Mouse (Mus musculus) kidney, postnatal 10 days (tissue): ENCODE results near the gene Camk2n1.

Source experiments
- DNase-seq: peaks from one replicate; pipeline ENCODE4 v3.0.0; 2021; ENCODE audit warnings: mixed read lengths

Gene Camk2n1

DNA sequence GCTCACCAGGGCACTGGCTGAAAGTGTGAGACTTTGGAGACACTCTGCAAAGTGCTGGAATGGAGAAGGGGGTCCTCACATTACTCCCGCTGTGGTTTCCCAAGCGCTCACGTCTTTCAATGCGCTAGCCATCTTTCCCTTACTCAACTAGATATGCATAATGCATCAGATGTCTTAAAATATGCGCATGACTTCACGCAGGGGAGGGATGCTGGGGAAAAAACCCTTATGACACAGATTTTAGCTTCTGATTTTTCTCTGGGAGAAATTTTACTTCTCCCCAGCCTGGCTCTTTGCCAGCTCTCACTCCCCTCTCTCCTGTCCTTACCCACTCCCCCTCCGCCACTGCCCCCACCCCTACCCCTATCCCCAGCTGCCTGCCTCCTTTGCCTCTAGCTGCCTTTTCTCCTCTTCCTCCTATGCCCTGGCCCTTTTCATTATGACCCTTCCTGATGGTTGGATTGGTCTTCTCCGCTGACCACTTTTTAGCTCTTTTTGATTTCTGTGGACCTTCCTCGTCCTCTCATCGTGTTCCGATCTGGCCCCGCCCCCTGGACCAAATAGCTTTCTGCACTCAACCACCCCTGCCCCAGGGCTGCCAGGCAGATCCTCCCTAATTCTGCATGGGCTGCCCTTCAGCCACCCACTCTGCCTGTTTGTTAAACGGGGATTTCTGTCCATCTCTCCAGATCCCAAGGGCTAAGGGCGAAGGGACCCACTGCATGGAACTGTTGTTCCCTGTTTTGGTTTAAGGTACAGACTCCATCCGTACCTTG is 6.1 kb upstream of the Camk2n1 start:
- no peak for DNase-seq

DNA sequence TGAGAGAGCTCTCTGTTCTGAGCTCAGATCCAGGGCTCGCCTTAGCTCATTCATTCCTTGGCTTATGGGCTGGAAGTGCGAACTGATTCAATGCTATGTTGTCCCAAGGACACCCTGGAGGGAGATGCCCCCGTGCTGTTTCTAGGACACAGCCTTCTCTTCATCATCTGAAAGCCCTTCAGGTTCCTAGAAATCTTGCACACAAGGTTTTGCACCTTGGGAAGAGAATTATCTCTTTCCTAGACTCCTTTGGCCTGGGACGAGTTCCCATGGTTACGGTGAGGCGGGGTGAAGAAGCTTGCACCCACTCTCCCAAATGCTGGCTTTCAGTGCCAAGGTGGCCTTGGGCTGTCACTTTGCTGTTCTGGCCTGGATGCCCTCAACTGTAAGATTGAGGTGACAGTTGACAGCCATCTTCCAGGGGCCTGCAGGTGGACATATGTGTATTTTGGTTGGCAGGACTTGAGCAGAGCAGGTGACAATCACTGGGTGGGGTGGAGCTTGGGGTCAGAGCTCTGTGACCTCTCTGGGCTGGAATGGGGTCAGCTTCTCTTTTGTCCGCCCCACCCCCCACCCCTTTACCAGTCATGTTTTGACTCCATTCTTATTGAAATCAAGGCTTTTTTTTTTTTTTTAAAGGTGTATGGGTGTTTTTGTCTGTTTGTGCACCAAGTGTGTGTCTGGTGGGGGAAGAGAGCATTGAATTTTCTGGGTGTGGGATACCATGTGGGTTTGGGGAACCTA is 5.1 kb upstream of the Camk2n1 start:
- no peak for DNase-seq

DNA sequence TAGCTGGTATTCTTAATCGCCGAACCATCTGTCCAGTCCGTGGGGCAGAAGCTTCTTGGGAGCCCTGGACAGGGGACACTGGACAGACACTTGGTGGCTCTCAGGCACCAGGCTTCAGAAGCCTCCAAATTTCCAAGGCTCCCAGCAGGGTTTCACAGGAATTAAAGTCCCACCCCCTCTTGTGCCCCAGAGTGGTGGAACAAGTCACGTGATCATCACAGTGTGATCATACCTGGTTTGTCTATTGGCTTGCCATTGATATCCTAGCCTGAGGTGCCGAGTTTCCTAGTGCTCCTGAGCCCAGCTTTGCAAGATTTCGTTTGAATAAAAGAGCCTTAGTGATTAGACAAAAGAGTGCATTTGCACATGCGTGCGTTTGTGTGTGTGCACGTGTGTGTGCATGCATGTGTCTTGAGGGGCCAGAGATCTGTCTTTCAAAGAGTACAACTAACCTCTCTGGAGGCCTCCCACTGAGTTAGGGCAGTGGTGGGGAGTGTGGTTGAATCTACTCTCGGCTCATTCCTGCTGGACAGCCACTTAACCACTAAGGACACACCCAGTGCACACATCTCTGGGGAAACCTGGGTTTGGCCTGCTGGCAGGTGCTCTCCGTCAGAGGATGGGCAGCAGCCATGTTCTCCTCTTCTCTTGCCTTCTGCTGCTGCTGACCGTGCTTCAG is 4.3 kb upstream of the Camk2n1 start:
- DNase-seq = no peak

DNA sequence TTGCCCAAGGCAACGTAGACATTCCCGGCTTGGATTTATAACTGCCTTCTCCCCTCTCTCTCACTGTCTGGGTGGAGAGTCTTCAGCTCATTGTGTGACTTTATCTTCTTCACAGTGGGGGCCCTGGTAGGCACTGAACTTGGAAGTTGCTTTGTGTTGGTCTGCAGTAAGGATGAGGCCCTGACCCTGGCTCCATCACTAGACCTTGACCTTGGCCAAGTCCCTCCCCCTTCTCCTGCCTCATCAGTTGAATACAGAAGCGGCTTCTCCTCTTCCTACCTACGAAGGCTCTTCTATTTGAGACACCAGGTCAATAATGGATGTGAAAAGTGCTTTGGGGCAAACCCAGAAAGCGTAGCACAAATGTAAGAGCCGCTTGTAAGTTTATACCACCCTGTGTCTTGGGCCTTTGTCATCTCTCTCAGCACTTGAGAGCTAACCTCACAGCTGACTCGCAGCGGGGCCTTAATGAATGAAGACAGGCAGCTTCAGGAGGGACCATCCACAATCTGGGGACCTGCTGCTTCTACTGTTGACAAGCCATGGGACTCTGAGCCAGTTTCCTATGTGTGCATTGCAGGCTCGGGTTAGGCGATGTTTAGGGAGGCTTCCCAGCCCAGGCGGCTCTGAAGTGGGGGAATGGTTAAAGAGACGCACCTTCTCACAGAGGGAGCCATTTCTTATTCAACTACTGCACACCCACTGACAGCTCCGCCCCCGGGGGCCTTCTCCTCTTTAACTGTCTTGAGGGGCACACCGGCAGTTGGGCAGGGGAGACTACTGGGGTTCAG is 1.6 kb upstream of the Camk2n1 start:
- no peak for DNase-seq

DNA sequence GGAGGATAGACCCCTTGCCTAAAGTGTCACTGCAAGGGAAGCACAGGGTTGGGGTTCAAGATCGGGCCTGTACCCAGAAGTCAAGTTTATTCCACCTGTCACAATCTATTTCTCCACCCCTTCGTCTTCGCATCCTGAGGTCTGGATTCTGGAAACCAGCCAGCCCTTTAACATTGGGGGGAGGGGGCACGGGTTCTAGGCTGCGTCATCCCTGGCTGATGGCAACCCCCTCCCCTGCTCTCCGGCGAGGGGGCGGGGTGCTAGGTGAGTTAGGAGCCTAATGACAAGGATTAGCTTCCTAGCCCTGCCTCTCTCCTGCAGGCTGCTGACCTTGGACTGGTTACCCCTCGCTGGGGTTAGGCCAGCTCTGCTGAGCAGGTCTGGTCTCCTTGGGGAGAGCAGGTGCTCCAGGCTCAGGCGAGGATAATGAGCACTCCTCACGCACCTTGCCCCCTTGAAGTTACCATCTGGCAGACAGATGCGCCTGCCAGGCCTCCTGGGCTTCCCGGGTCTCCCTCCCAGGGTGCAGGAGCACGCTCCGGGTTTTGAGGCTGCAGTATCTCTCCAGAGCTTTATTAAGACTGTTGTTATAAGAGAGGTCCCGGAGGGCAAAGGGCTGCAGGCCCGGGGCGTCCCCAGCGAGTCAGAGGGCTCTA is 889 bp upstream of the Camk2n1 start:
- peak; percentile 63 for DNase-seq

DNA sequence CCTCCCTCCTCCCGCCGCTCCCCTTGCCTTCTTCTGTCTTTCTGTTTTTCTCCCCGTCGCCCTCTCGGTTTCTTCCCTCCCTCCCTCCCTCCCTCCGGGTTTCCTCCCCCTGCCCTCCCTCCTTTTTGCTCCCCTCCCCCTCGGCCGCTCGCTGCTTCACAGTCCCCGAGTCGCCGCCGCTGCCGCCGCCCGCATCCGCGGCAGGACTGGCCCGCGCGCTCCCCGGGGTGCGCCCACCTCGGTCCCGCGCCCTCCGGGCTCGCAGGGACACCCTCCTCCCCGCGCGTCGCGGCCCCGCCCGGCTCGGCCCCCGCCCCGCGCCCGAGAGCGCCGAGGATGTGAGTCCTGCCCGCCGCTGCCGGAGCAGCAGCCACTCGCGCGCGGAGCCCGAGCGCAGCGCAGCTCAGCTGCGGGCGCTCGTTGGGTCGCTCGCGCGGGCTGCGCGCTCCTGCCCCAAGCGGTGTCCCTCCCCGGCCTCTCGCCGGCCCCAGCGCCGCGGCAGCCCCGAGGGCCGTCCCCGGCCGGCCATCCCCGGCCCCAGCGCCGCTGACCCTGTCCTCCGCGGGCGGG is 542 bp downstream of the Camk2n1 start:
- peak; percentile 87 for DNase-seq

DNA sequence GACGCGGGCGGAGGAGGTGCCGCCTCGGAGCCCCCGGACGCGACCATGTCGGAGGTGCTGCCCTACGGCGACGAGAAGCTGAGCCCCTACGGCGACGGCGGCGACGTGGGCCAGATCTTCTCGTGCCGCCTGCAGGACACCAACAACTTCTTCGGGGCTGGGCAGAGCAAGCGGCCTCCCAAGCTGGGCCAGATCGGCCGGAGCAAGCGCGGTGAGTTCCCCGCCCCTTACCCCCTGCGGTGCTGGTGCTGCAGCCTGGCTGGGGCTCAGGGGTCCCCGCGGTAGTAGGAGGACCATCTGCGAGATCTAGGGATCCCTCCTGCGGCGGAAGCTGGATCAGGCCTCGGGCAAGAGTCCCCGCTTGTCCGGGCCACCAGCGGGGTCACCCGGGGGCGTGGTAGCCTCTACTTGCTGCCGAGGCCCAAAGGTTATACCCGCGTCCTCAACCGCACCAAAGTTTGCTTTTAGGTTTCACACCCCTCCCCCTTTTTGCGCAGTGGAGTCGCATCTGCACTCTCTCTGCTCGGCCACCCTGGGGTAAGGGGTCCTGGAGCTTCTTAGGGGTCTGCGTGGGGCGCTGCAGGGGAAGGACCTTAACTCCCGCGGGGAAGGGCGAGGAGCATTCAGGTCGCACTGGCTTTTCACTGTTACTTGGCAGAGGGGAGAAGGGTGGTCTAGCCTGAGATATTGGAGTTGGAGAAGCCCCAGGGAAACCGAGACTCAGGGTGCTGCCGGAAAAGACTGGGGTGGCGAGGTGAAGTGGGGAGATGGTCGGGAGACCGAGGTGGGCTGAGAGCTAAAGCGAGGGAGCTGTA is 1.2 kb downstream of the Camk2n1 start:
- DNase-seq = peak; percentile 80

DNA sequence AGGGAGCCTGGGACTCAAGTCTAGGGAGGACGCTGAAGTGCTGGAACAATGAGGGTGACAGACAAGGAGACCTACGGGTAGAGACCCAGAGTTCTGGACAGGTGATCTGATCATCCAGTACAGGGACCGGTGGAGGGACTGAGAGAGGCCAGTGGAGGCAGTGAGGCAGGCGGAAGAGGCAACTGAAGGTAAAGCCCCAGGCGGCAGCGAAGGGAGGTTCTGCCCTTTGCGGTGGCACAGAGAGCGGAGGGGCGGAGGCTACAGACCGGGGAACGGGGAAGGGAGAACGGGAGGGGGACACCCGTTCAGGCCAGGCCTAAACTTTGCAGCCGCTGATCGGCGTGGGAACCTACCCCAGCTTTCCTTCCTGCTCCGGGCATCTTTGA is 1.8 kb downstream of the Camk2n1 start:
- DNase-seq = peak; percentile 66

DNA sequence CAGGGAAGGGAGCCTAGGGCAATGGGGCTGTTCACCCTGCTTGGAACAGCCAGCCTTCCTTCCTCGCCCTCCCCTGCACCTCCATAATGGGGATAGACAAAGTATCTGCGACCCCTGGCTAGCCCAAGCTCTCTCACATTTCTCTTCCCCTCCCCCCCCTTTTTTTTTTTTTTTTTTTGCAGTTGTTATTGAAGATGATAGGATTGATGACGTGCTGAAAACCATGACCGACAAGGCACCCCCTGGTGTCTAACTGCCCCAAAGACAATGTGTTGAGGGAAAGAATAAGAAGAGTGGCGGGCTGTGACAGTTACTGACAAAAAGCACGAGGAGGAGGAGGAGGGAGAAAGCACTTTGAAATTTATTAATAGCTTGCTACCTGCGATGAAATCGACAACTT is 2.4 kb downstream of the Camk2n1 start:
- DNase-seq = no peak

DNA sequence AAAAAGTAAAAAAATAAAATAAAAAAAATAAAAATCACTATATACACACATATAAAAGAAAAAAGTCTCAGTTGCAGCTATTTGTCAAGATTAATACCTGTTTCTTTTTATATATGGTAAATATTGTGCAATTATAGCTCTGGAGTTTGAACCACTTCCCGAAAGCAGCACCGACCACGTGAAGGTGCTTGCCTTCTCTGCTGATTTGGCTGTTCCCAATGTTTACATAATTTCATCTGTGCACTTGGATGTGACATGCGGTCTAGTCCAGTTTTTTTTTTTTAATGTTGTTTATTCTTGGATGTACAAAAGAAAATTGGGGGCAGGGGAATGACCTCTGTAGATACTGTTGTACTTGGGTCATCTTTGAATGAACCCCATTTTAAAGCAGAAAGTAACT is 3.0 kb downstream of the Camk2n1 start:
- DNase-seq = no peak

DNA sequence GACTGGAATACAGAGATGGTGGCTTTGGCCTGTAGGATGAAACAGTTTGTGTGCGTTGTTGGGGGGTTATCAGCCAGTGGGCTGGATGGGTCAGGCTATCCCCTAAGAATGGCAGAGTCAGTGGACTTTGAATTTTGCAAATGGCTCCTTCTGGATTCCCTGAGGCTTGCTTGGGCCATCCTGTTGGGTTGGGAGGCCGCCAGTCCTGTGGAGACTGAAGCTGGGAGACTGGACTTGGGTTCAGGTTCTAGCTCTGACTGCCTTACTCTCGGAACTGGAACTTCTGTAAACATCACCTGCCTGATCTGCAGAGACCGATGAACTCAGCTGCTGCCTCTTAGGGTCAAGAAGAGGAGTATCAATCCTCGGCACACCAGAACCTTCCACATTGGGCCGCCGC is 4.1 kb downstream of the Camk2n1 start:
- DNase-seq = no peak

DNA sequence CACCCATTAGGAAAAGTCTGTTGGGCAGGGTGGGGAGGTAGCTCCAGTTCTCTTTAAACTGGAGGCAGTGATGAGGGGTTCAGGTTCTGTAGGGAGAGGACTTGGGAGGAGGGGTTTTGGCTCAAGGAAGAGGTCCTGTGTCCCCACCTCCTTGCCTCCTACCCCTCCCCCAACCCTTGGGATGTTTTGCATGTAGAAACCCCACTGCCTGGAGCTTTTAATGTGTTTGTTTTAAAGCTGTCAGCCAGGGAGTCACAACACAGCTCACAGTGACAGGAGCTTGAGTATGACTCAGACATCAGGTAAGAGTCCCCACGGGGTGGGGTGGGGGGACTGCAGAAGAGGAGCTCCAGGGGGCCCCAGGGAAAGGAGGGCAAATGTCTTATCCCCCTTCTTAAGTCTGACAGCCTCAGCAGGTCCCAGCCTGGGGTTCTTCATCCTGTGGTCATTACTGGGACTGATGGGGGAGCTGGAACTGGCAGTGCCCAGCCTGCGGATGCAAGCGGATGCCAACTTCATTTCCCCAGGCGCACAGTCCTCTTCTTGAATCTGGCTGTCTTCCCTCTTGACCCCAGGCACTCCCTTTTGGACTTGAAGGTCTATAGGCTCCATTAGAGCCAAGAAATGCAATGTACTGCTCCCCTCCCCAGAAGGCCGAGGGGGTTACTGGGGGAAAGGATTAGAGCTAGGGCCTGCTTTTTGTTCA is 4.8 kb downstream of the Camk2n1 start:
- DNase-seq = peak; percentile 51

DNA sequence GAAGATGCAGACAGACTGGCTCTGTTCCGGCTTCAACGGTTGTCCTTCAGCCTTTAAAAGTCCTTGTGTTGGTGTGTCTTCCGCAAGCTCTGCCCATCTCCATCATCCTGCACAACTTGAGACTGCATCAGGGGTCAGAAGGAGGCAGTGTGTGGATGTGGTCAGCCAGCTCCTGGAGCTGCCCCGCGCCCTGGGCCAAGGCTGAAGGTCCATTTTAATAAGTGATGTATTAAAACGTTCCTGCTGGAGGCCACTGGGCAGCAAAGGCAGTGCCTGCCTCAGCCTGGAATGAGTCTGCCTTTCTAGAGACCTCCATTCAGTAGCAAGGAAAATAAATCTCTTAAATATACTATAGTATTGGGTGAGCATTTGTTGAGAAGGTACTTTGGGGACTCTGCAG is 5.7 kb downstream of the Camk2n1 start:
- DNase-seq = peak; percentile 74

DNA sequence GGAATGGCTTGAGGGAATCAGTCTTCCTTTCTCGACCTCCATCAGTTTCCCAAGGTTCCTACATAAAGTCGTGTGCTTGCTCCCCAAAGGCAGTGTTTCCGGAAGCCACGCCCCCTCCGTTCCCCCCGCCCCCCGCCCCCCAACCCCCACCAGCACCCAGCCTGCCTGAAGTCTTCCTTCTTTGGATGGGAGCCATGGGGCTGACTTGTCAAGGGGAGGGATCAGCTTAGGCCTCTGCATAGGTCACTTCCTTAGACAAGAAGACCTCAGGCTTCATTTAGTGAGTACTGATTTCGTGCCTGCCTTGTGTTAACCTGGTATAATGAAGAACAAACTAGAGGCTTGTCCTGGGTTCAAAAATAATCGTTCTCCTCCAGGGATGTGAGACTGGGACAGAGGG is 6.8 kb downstream of the Camk2n1 start:
- peak; percentile 66 for DNase-seq

DNA sequence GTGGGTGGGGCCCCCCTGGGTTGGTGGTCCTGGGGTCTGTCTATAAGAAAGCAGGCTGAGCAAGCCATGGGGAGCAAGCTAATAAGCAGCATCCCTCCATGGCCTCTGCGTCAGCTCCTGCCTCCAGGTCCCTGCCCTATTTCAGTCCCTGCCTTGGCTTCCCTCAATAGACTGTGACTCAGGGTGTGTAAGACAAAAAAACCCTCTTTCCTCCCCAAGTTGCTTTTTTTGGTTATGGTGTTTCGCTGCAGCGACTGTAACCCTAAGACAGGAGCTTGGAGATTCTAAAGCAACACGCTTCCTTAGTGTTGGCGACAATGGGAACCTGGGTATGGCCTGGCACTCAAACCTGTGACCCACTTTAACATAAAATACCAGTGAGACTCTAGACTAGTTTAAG is 7.4 kb downstream of the Camk2n1 start:
- no peak for DNase-seq

DNA sequence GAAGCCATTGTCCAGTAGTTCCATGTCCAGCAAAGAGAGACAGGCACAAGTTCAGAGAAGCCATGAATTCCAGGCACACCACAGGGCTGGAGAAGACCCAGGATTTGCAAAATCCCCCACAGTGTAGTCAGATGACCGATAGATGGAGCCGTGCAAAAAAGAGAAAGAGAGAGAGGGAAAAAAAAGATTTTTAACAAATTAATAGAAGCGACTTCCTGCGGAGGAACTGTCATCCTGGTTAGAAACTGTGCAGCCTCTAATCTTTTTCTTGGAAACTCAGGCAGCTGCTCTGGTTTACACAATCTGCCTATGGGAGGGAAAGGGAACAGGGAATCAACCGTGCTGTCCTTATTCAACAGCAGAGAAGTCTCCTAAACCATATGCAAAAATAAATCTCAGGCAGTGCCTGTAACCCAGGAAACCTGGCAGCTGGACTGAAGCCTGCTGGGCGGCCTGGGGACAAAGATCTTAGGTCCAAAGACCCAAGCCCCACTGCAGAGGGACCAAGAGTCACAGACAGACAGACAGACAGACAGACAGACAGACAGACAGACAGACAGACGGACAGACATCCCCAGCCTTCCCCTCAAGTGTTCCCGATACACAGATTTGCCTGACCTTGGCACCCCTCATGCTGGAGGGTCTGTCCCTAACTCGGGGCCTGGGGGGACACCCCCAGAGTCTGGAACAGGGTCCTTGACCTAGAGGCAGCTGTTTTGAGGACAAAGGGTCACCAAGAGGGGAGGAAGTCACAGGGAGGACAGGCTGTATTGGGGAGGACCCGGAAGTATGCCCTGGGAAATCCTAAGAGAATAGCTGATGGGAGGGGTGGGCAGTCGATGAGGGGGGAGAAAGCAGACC is 9.1 kb downstream of the Camk2n1 start:
- DNase-seq = peak; percentile 74

DNA sequence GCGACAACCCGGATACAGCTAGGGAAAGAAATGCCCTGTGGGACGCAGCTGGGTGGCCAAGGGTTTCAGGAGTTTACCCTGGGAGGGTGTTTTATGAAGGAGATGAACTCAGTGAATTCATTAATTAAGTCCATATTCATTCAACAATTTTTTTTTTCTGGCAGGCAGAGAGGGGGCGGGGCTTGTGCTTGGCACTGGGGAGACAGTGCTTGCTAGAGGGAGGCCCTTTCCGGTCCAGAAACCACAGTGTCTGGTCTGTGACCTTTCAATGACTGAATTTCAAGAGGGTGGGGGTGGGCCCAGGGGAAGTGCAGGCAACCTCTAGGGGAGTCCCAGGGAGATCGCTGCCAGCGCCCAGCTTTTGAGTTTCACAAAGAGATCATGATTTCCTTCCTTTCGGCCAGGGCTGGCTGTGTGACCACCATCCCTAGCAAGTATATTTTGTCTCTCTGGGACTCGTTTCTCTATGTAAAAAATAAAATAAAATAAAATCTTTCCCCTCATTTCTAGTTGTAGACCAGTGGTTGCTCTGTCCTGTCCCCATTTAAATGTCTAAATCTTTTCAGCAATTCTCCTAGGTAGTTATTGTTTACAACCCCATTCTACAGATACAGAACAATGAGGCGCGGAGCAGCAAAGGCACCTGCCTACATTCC is 9.8 kb downstream of the Camk2n1 start:
- peak; percentile 96 for DNase-seq

DNA sequence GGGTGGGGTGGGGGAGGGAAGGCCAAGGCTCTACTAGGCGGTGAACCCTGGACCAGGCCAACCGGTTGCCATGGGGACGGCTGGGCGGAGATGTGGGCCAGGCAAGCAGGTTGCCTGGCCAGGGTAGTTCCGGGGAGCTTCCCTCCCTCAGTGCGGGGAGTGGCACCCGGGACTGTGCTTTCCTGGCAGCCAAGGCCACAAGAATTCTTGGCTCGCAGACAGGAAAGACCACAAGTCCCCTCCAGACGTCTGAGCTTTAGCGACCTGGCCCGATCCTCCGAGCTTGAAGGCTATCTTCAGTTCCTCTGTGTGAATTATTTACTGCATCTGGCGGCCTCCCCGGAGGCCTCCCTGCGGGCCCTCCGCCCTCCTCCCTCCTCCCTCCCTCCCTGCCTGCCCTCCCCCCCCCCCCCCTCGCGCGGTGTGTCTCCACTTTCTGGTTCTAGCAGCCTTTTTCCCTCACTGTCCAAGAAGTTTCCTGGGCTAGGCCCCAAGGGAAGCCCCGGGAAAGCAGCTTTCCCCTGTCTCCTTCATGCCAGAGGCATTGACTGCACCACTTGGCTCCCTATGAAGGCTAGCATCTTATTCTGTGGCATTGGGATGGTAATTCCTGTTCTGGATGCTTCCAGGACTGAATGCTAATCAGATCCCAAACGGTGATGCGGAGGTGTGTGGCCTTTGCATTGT is 10.7 kb downstream of the Camk2n1 start:
- peak; percentile 95 for DNase-seq
